Mouse (Mus musculus): ENCODE measurements around the gene Col4a1. TPM values are rescaled to one million over a fixed set of nuclear protein-coding genes. Genes with fewer than 3 reads are reported as not detected.

Gene Col4a1
- polyA plus RNA-seq, 1 experiment from 2014 or later, result 176 TPM

GRCm38 (mm10) chr8:11203260-11204110 is 109.1 kb downstream of the Col4a1 start:
- Histone ChIP-seq H3K36me3 (no peaks in the 10 kb centered on the region), H3K4me2 (replicated peaks) (no peak overlapping the region), H3K4me3 (no peak overlapping the region), H3K9ac (replicated peaks) (no peak overlapping the region), H3K27me3 (no peaks in the 10 kb centered on the region), H3K9me3 (no peaks in the 10 kb centered on the region), H3K27ac (replicated peaks) (0 out of 2 replicates have a peak overlapping the region, but pooled peaks have one; percentile 20), H3K4me1 (no peaks in the 10 kb centered on the region)
- no peak for ATAC-seq (ENCODE audit: low FRiP score, low read depth)
- 85% methylated on average over 12 of the region's 12 CpGs for WGBS

- ATAC-seq (ENCODE audit: low FRiP score, low read depth), result no peak
- H3K9me3 ChIP-seq, result no peaks in the 10 kb centered on the region
- no peak overlapping the region for H3K4me3 ChIP-seq
- no peaks in the 10 kb centered on the region for H3K36me3 ChIP-seq
- 75% methylated on average over 7 of the region's 7 CpGs for WGBS
- no peak overlapping the region for H3K27ac ChIP-seq (replicated peaks)
- no peaks in the 10 kb centered on the region for H3K27me3 ChIP-seq
- no peaks in the 10 kb centered on the region for H3K4me1 ChIP-seq
- no peak overlapping the region for H3K4me2 ChIP-seq (replicated peaks)
- no peak overlapping the region for H3K9ac ChIP-seq (replicated peaks)
Measured at GRCm38 (mm10) chr8:11198650-11199049, 114.0 kb downstream of the Col4a1 start.

GRCm38 (mm10) chr8:11197988-11198387 is 114.6 kb downstream of the Col4a1 start:
- H3K4me1 ChIP-seq, result no peaks in the 10 kb centered on the region
- H3K9me3 ChIP-seq, result no peaks in the 10 kb centered on the region
- 75% methylated on average over 3 of the region's 3 CpGs for WGBS
- H3K9ac ChIP-seq (replicated peaks), result no peak overlapping the region
- no peaks in the 10 kb centered on the region for H3K27me3 ChIP-seq
- H3K4me2 ChIP-seq (replicated peaks), result no peak overlapping the region
- no peaks in the 10 kb centered on the region for H3K36me3 ChIP-seq
- no peak overlapping the region for H3K4me3 ChIP-seq
- ATAC-seq (ENCODE audit: low FRiP score, low read depth), result no peak
- no peak overlapping the region for H3K27ac ChIP-seq (replicated peaks)

- H3K4me1 ChIP-seq, result no peaks in the 10 kb centered on the region
- H3K27ac ChIP-seq (replicated peaks), result no peak overlapping the region
- no peak overlapping the region for H3K9ac ChIP-seq (replicated peaks)
- WGBS, result 80% methylated on average over 11 of the region's 11 CpGs
- H3K9me3 ChIP-seq, result no peaks in the 10 kb centered on the region
- ATAC-seq (ENCODE audit: low FRiP score, low read depth), result no peak
- H3K36me3 ChIP-seq, result no peaks in the 10 kb centered on the region
- no peak overlapping the region for H3K4me3 ChIP-seq
- H3K4me2 ChIP-seq (replicated peaks), result no peak overlapping the region
- no peaks in the 10 kb centered on the region for H3K27me3 ChIP-seq
Measured at GRCm38 (mm10) chr8:11197261-11197660, 115.4 kb downstream of the Col4a1 start.

- no peak overlapping the region for H3K4me2 ChIP-seq (replicated peaks)
- H3K4me1 ChIP-seq, result peaks cover 8% of the 10 kb centered on the region
- WGBS, result 72% methylated on average over 12 of the region's 12 CpGs
- H3K9me3 ChIP-seq, result no peaks in the 10 kb centered on the region
- H3K4me3 ChIP-seq, result no peak overlapping the region
- H3K27me3 ChIP-seq, result peaks cover 9% of the 10 kb centered on the region
- no peak for ATAC-seq (ENCODE audit: low FRiP score, low read depth)
- H3K27ac ChIP-seq (replicated peaks), result no peak overlapping the region
- no peaks in the 10 kb centered on the region for H3K36me3 ChIP-seq
- no peak overlapping the region for H3K9ac ChIP-seq (replicated peaks)
Measured at GRCm38 (mm10) chr8:11192719-11193324, 119.8 kb downstream of the Col4a1 start.

GRCm38 (mm10) chr8:11187581-11188271 is 124.9 kb downstream of the Col4a1 start:
- H3K9ac ChIP-seq (replicated peaks), result peak overlapping the region; percentile 47; the same call in 1 of the 2 replicates
- peak; percentile 81 for ATAC-seq (ENCODE audit: low FRiP score, low read depth)
- no peaks in the 10 kb centered on the region for H3K9me3 ChIP-seq
- no peaks in the 10 kb centered on the region for H3K36me3 ChIP-seq
- peaks cover 27% of the 10 kb centered on the region for H3K27me3 ChIP-seq
- no peak overlapping the region for H3K27ac ChIP-seq (replicated peaks)
- H3K4me1 ChIP-seq, result peaks cover 11% of the 10 kb centered on the region
- H3K4me3 ChIP-seq, result peak overlapping the region; percentile 40
- 1% methylated on average over 46 of the region's 46 CpGs for WGBS
- H3K4me2 ChIP-seq (replicated peaks), result peak overlapping the region; percentile 74

- Histone ChIP-seq H3K4me1 (peaks cover 13% of the 10 kb centered on the region), H3K9ac (replicated peaks) (no peak overlapping the region), H3K27ac (replicated peaks) (no peak overlapping the region), H3K36me3 (no peaks in the 10 kb centered on the region), H3K27me3 (peaks cover 27% of the 10 kb centered on the region), H3K9me3 (no peaks in the 10 kb centered on the region), H3K4me2 (replicated peaks) (no peak overlapping the region), H3K4me3 (no peak overlapping the region)
- ATAC-seq (ENCODE audit: low FRiP score, low read depth), result no peak
- WGBS, result 82% methylated on average over 4 of the region's 4 CpGs
Measured at GRCm38 (mm10) chr8:11186456-11186855, 126.2 kb downstream of the Col4a1 start.

GRCm38 (mm10) chr8:11185672-11186071 is 127.0 kb downstream of the Col4a1 start:
- ATAC-seq (ENCODE audit: low FRiP score, low read depth), result no peak
- H3K9me3 ChIP-seq, result no peaks in the 10 kb centered on the region
- H3K27ac ChIP-seq (replicated peaks), result no peak overlapping the region
- WGBS, result 89% methylated on average over 2 of the region's 2 CpGs
- H3K27me3 ChIP-seq, result peaks cover 27% of the 10 kb centered on the region
- no peaks in the 10 kb centered on the region for H3K36me3 ChIP-seq
- no peak overlapping the region for H3K4me2 ChIP-seq (replicated peaks)
- H3K9ac ChIP-seq (replicated peaks), result no peak overlapping the region
- peaks cover 20% of the 10 kb centered on the region for H3K4me1 ChIP-seq
- H3K4me3 ChIP-seq, result no peak overlapping the region

GRCm38 (mm10) chr8:11183611-11184031 is 129.0 kb downstream of the Col4a1 start:
- H3K36me3 ChIP-seq, result no peaks in the 10 kb centered on the region
- peaks cover 26% of the 10 kb centered on the region for H3K27me3 ChIP-seq
- no peak overlapping the region for H3K27ac ChIP-seq (replicated peaks)
- 83% methylated on average over 9 of the region's 9 CpGs for WGBS
- H3K9me3 ChIP-seq, result no peaks in the 10 kb centered on the region
- no peak overlapping the region for H3K4me3 ChIP-seq
- H3K4me1 ChIP-seq, result peaks cover 20% of the 10 kb centered on the region
- H3K9ac ChIP-seq (replicated peaks), result no peak overlapping the region
- no peak for ATAC-seq (ENCODE audit: low FRiP score, low read depth)
- no peak overlapping the region for H3K4me2 ChIP-seq (replicated peaks)

GRCm38 (mm10) chr8:11182606-11183005 is 130.0 kb downstream of the Col4a1 start:
- ATAC-seq (ENCODE audit: low FRiP score, low read depth), result no peak
- peaks cover 10% of the 10 kb centered on the region for H3K4me1 ChIP-seq
- no peak overlapping the region for H3K4me2 ChIP-seq (replicated peaks)
- no peaks in the 10 kb centered on the region for H3K9me3 ChIP-seq
- H3K27me3 ChIP-seq, result peaks cover 15% of the 10 kb centered on the region; the same call in 1 of the 2 replicates
- 78% methylated on average over 12 of the region's 12 CpGs for WGBS
- H3K9ac ChIP-seq (replicated peaks), result no peak overlapping the region
- no peak overlapping the region for H3K27ac ChIP-seq (replicated peaks)
- H3K4me3 ChIP-seq, result no peak overlapping the region
- no peaks in the 10 kb centered on the region for H3K36me3 ChIP-seq

- H3K36me3 ChIP-seq, result no peaks in the 10 kb centered on the region
- no peak overlapping the region for H3K4me3 ChIP-seq
- ATAC-seq (ENCODE audit: low FRiP score, low read depth), result no peak
- 70% methylated on average over 4 of the region's 4 CpGs for WGBS
- no peak overlapping the region for H3K4me2 ChIP-seq (replicated peaks)
- H3K27ac ChIP-seq (replicated peaks), result no peak overlapping the region
- H3K9ac ChIP-seq (replicated peaks), result no peak overlapping the region
- 0 out of 2 replicates have a peak, but pooled peaks cover 12% of the 10 kb centered on the region for H3K27me3 ChIP-seq
- no peaks in the 10 kb centered on the region for H3K9me3 ChIP-seq
- peaks cover 9% of the 10 kb centered on the region; the same call in 1 of the 2 replicates for H3K4me1 ChIP-seq
Measured at GRCm38 (mm10) chr8:11182148-11182484, 130.5 kb downstream of the Col4a1 start.

Data from midbrain, embryonic 12.5 days (tissue).